Mouse (Mus musculus) stomach, embryonic 16.5 days (tissue): ENCODE measurements at regions not wholly inside any gene's neighbourhood (a gene's known extent, or its start where the extent isn't known, plus 50 kb on each side); places are given as distances from the start of the nearest gene placed in this dataset.

Experiments
- ATAC-seq: fragments of 200-750 bp; cut with Nextera tagmentation; 2 replicates; pipeline ENCODE4 v1.8.0; 2017; ENCODE audit warnings: moderate number of reproducible peaks, moderate TSS enrichment; ENCODE audit not compliant: insufficient read depth, low FRiP score
- H3K27ac ChIP-seq: fragments of 300-500 bp; sonication (generic); 2 replicates; pipeline ENCODE4 v1.5.1; 2014; ENCODE audit warnings: low read length
- H3K27me3 ChIP-seq: fragments of 300-500 bp; sonication (generic); 2 replicates; pipeline ENCODE4 v1.6.1; 2014; ENCODE audit warnings: low read length, control low read depth, mixed read lengths; ENCODE audit not compliant: control insufficient read depth, insufficient read depth
- H3K36me3 ChIP-seq: fragments of 300-500 bp; sonication (generic); 2 replicates; pipeline ENCODE4 v1.6.1; 2014; ENCODE audit warnings: low read length; ENCODE audit not compliant: control insufficient read depth, insufficient read depth
- H3K4me1 ChIP-seq: fragments of 300-500 bp; sonication (generic); 2 replicates; pipeline ENCODE4 v1.6.1; 2014; ENCODE audit warnings: low read length, control low read depth, mixed read lengths; ENCODE audit not compliant: control insufficient read depth, insufficient read depth
- H3K4me2 ChIP-seq: fragments of 300-500 bp; sonication (generic); 2 replicates; pipeline ENCODE4 v1.6.1; 2014; ENCODE audit warnings: low read depth, low read length, mixed read lengths
- H3K4me3 ChIP-seq: fragments of 300-500 bp; sonication (generic); replicated peaks from 2 replicates; pipeline ENCODE4 v1.5.1; 2014; ENCODE audit warnings: mild to moderate bottlenecking, low read length
- H3K9ac ChIP-seq: fragments of 300-500 bp; sonication (generic); 2 replicates; pipeline ENCODE4 v1.6.1; 2014; ENCODE audit warnings: low read length
- H3K9me3 ChIP-seq: fragments of 300-500 bp; sonication (generic); replicated peaks from 2 replicates; pipeline ENCODE4 v1.6.1; 2016; ENCODE audit warnings: low read length, control low read depth; ENCODE audit not compliant: control insufficient read depth
- WGBS: fragments of 180-500 bp; shearing (Covaris S2); extraction: QIAGEN DNeasy Blood & Tissue Kit; methylation state at CpG from one replicate; pipeline ENCODE4 v1.1.7; 2014; 5-methylcytosine and 5-hydroxymethylcytosine counted together

DNA sequence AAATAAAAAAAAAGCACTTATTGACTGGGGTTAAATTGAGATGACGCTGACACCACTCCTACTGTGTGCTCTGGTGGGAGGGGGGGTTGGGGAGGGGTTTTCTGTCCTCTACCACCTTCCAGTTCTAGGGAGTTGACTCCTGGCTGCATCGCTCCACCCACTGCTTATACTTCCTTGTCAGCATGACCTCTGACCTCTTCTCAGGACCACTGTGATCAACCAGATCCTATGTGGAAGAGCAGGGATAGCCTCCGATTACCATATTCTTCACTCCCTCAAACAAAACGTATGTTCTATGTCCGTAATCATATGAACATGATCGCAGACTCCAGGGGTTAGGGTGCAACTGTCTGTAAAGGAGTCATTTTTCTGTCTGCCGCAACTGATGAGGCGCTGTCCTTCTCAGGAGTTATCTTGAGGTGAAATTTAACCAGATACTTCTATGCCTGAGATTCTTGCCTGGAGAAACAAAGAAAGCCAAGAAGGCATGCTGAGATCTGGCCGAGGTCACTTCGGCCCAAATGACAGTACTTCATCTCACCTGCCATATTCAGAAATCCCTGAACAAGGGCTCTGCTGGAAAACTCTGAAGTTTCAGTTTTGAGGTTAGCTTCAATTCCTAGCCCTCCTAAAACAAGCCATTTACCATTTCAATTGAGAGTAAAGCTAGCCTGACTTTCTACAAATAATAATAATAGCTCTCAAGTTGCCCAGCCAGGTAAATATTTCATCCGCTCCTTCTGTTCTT is 160.3 kb upstream of the Tll1 start:
- Histone ChIP-seq H3K4me1 (no peaks in the 10 kb centered on the region), H3K4me3 (no peak overlapping the region), H3K9me3 (no peaks in the 10 kb centered on the region), H3K36me3 (no peaks in the 10 kb centered on the region), H3K9ac (no peak overlapping the region), H3K4me2 (peak overlapping the region; percentile 17; the same call in 1 of the 2 replicates), H3K27ac (no peak overlapping the region), H3K27me3 (no peaks in the 10 kb centered on the region)
- WGBS: 63% methylated on average over 11 of the region's 11 CpGs
- no peak for ATAC-seq

DNA sequence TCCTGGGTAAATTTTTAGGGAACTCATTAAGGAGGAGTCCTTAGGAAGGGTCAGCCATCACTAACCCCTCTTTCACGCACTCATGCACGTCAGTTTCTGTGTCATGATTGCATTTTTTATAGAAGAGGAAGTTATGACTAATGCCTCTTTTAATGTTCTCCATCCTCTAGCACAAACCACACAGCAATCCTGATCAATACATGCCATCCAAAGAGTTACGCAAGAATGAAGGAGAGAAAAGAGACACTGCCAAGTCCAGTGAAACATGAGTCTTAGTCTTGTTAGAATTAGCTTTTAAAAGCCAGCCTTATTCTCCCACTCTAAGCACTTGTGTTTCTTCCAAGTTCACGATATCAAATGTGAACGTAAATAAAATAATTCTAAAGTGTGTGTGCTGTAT is 151.0 kb upstream of the Tll1 start:
- Histone ChIP-seq H3K4me2 (no peak overlapping the region), H3K4me3 (no peak overlapping the region), H3K9me3 (no peaks in the 10 kb centered on the region), H3K27ac (no peak overlapping the region), H3K4me1 (no peaks in the 10 kb centered on the region), H3K9ac (no peak overlapping the region), H3K27me3 (no peaks in the 10 kb centered on the region), H3K36me3 (no peaks in the 10 kb centered on the region)
- no peak for ATAC-seq
- 72% methylated on average over 5 of the region's 5 CpGs for WGBS

DNA sequence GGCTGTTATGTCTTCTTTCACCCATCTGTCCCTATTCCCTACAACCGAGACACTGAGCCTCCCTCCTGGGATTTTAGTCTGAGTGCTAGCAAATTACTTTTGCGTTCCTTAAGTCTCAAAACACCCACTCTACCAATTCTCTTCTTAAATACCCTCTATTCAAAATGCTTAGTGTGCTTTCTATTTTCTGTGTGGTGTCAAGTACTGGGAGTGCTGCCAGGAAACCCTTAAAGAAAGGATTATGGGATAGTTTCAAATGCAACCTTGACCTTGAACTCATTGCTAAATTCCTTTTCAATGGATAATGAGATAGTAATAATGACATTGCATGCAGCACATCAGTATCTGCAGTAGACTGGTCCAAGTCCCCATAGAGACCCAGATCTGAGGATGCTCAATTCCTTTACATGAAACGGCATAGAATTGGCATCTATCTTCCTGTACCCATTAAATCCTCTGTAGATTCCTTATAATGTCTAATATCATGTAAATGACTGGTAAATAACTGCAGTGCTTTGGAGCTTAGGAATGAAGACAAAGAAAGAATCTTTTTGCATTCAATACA is 142.1 kb upstream of the Tll1 start:
- H3K27me3 ChIP-seq: no peaks in the 10 kb centered on the region
- H3K9ac ChIP-seq: no peak overlapping the region
- no peaks in the 10 kb centered on the region for H3K9me3 ChIP-seq
- no peak for ATAC-seq
- WGBS: 74% methylated on average over 3 of the region's 3 CpGs
- no peak overlapping the region for H3K4me3 ChIP-seq
- H3K27ac ChIP-seq: no peak overlapping the region
- H3K4me2 ChIP-seq: no peak overlapping the region
- H3K4me1 ChIP-seq: no peaks in the 10 kb centered on the region
- H3K36me3 ChIP-seq: no peaks in the 10 kb centered on the region

DNA sequence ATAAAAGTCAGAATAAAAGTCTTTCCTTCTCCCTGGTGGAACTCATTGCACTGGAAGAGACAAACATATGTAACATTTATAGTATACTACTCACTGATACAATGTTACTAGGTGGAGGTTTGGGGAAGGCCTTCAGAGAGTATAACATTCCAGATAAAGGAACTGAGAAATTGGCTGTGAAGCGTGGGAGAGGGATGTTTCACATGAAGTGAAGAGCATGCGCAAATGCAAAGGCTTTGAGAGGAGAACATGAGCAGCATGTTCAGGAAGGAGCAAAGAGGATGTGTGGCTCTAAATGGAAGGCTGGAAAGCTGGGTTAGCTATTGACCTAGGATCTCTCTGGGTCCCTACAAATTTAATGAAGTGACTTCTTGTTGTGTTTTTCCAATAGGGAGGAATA is 141.4 kb upstream of the Tll1 start:
- Histone ChIP-seq H3K4me2 (no peak overlapping the region), H3K9ac (no peak overlapping the region), H3K27ac (no peak overlapping the region), H3K4me1 (no peaks in the 10 kb centered on the region), H3K4me3 (no peak overlapping the region), H3K27me3 (no peaks in the 10 kb centered on the region), H3K9me3 (no peaks in the 10 kb centered on the region), H3K36me3 (no peaks in the 10 kb centered on the region)
- no peak for ATAC-seq
- 84% methylated on average over 2 of the region's 2 CpGs for WGBS

DNA sequence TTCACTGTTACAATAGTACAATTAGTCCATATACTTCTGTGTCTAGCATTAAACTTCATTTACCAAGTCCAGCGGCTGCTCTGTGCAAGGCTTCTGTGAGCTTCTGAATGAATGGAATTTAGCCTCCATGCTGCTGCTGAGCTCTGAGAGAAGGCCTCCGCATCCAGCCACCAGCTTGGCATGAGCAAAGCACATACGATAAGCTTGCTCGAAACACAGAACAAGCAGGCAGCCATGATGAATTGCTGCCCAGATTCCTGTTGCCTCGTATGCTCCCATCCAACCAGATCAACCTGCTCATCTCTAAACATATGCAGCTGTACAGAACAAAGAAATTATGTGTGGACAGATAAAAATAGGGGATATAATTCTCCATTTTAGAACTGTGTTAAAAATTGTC is 140.4 kb upstream of the Tll1 start:
- H3K27me3 ChIP-seq: no peaks in the 10 kb centered on the region
- H3K36me3 ChIP-seq: no peaks in the 10 kb centered on the region
- 62% methylated on average over 5 of the region's 5 CpGs for whole genome bisulfite sequencing
- H3K9ac ChIP-seq: no peak overlapping the region
- H3K27ac ChIP-seq: no peak overlapping the region
- no peak for ATAC-seq
- no peak overlapping the region for H3K4me3 ChIP-seq
- no peak overlapping the region for H3K4me2 ChIP-seq
- no peaks in the 10 kb centered on the region for H3K4me1 ChIP-seq
- H3K9me3 ChIP-seq: no peaks in the 10 kb centered on the region

DNA sequence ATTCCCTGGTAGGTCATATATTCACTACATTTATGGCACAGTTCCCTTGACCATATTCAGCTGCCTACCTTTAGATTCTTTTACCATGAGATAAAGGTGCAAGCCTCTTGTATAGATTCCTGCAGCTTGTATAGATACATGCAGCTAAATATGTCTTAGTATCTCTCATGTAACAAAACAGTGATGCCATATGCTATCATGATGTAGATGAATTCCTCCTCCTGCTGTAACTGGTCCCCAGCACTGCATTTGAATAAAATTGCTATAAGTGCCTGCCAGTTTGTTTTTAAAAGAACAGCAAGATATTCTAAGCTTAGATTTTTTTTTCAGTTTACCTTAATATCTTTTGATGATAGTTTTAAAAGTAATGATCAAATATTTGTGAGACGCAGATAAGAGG is 138.9 kb upstream of the Tll1 start:
- Histone ChIP-seq H3K4me2 (no peak overlapping the region), H3K4me3 (no peak overlapping the region), H3K4me1 (no peaks in the 10 kb centered on the region), H3K27ac (no peak overlapping the region), H3K27me3 (no peaks in the 10 kb centered on the region), H3K9me3 (no peaks in the 10 kb centered on the region), H3K9ac (no peak overlapping the region), H3K36me3 (no peaks in the 10 kb centered on the region)
- ATAC-seq: no peak
- 72% methylated on average over 1 of the region's 1 CpGs for WGBS

DNA sequence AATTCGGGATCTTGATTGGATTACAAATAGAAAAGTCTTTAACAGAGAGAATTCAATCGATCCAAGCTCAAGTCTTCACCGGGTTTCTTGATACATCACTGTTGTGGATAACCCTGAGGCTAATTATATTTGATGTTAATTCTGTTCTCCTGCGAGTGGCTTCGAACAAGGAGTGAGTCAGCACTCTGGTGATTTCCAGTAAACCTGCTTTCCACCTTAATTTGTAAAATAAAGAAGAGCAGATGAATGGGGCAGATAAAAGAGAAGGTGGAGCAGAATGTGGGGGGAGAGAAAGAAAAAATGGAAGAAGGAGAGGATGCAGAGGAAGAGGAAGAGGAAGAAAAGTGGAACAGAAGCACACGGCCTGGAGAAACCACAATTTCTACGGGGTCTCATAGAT is 137.5 kb upstream of the Tll1 start:
- no peak overlapping the region for H3K4me3 ChIP-seq
- H3K36me3 ChIP-seq: no peaks in the 10 kb centered on the region
- no peak overlapping the region for H3K9ac ChIP-seq
- 82% methylated on average over 7 of the region's 7 CpGs for WGBS
- H3K27ac ChIP-seq: no peak overlapping the region
- no peak for ATAC-seq
- no peaks in the 10 kb centered on the region for H3K27me3 ChIP-seq
- no peak overlapping the region for H3K4me2 ChIP-seq
- no peaks in the 10 kb centered on the region for H3K9me3 ChIP-seq
- H3K4me1 ChIP-seq: no peaks in the 10 kb centered on the region

DNA sequence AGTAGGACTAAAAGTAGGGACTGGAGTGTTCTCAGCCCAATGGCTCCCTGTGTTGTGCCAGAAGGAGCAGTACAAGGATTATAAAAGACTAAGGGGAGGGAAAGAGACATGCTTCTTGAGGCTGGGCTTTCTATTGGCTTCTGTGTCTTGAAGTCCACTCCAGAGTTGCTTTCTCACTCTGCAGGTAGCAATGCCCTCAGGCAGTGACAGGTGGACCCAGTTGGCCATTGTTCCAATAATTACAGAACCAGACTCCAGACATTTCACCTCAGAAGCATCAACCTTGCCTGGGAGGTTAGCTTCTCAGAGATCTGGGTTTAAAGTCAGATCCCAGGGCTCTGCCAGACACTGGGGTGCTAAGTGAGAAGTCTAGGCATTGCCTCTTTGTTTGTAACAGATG is 136.3 kb upstream of the Tll1 start:
- no peak for ATAC-seq
- no peaks in the 10 kb centered on the region for H3K27me3 ChIP-seq
- no peak overlapping the region for H3K4me3 ChIP-seq
- H3K9ac ChIP-seq: no peak overlapping the region
- H3K36me3 ChIP-seq: no peaks in the 10 kb centered on the region
- no peak overlapping the region for H3K27ac ChIP-seq
- H3K9me3 ChIP-seq: no peaks in the 10 kb centered on the region
- no peaks in the 10 kb centered on the region for H3K4me1 ChIP-seq
- H3K4me2 ChIP-seq: no peak overlapping the region

DNA sequence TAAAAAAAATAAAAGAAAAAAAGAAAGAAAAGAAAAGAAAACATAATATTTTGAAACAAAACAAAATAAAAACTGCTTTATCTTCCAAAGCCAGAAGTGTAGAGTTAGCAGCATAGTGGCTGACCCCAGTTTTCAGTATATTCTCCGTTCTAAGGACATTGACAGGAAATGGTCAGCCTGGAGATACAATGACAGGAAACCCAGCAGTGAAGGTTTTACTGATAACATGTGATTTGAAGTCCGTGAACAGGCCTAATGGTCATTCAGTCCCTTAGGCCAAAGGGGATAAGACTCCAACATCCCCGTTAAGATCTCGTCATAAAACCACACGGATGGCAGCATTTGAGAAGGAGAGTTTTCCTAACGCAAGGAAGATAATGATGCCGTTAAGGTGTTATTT is 131.3 kb upstream of the Tll1 start:
- Histone ChIP-seq H3K9me3 (no peaks in the 10 kb centered on the region), H3K27ac (no peak overlapping the region), H3K4me1 (no peaks in the 10 kb centered on the region), H3K27me3 (no peaks in the 10 kb centered on the region), H3K36me3 (no peaks in the 10 kb centered on the region), H3K4me3 (no peak overlapping the region), H3K9ac (no peak overlapping the region), H3K4me2 (no peak overlapping the region)
- WGBS: 73% methylated on average over 7 of the region's 7 CpGs
- no peak for ATAC-seq
